Mouse (Mus musculus): ENCODE results near the gene Ano6. TPM values are rescaled to one million over a fixed set of nuclear protein-coding genes. Genes with fewer than 3 reads are reported as not detected.

The Ano6 gene
- polyA plus RNA-seq, 1 experiment from 2014 or later = 44.6 TPM

DNA sequence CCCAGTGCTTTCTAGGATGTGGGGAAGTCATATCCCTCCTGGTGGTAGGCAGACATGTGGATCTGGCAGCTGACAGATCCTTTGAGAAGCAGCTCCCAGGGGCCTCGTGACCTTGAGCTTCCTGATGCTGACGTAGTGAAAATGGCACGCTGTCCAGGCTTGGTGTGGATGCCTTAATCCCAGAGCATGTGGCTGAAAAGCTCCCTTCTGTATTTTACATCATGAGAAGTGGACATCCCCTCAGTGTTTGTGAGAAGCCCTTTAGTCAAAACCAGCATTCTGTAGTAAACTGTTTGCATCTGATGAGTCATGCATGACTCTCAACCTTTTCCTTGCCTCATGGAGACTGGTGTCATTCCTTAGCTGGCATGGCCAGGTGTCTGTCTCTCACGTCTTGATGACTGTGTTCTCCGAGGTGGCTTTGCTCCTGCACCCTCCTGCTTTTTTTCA is 14.4 kb downstream of the Ano6 start:
- WGBS = 63% methylated on average over 5 of the region's 5 CpGs

GRCm38 (mm10) chr15:95807908-95808307 is 17.3 kb downstream of the Ano6 start:
- no peak for DNase-seq (ENCODE audit: low spot score)
- Histone ChIP-seq H3K27me3 (ENCODE audit: low read depth, poor library complexity, severe bottlenecking) (no peaks in the 10 kb centered on the region), H3K4me3 (no peak overlapping the region), H3K9me3 (replicated peaks) (no peaks in the 10 kb centered on the region), H3K4me1 (peaks cover 22% of the 10 kb centered on the region), H3K36me3 (peaks cover 27% of the 10 kb centered on the region), H3K27ac (no peak overlapping the region)
- 85% methylated on average over 3 of the region's 3 CpGs for WGBS

More for the DNA sequence above, 14.4 kb downstream of the Ano6 start:
- no peak for DNase-seq (ENCODE audit: low spot score)
- Histone ChIP-seq H3K4me3 (no peak overlapping the region), H3K27me3 (ENCODE audit: low read depth, poor library complexity, severe bottlenecking) (no peaks in the 10 kb centered on the region), H3K4me1 (peaks cover 32% of the 10 kb centered on the region), H3K36me3 (peaks cover 12% of the 10 kb centered on the region), H3K9me3 (replicated peaks) (no peaks in the 10 kb centered on the region), H3K27ac (0 out of 2 replicates have a peak overlapping the region, but pooled peaks have one; percentile 26)

DNA sequence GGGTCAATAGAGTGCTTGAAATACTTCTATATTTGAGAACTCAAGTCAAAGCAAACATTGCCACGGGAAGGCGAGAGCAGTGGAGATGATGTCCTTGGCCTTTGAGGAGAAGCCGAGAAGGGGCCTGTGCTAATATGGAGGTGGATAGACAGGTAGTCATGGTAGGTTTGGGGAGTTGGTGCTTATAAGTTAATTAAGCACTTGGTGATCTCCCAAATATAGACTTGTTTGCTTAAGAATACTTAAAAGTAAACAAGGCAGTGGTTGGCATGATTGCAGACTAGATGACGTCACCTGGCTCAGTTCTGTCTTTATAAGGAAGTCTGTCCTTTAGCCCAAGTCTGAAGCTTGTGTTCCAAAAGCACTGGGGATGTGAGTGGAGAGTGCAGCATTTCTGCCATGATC is 19.7 kb downstream of the Ano6 start:
- Histone ChIP-seq H3K36me3 (peaks cover 32% of the 10 kb centered on the region), H3K27ac (no peak overlapping the region), H3K9me3 (replicated peaks) (no peaks in the 10 kb centered on the region), H3K4me3 (no peak overlapping the region), H3K4me1 (peaks cover under 1% of the 10 kb centered on the region), H3K27me3 (ENCODE audit: low read depth, poor library complexity, severe bottlenecking) (no peaks in the 10 kb centered on the region)
- 97% methylated on average over 4 of the region's 4 CpGs for WGBS
- DNase-seq (ENCODE audit: low spot score) = no peak

GRCm38 (mm10) chr15:95812821-95813571 is 22.4 kb downstream of the Ano6 start:
- Histone ChIP-seq H3K27ac (no peak overlapping the region), H3K4me3 (no peak overlapping the region), H3K36me3 (peaks cover 32% of the 10 kb centered on the region), H3K27me3 (ENCODE audit: low read depth, poor library complexity, severe bottlenecking) (no peaks in the 10 kb centered on the region), H3K9me3 (replicated peaks) (no peaks in the 10 kb centered on the region), H3K4me1 (peaks cover 9% of the 10 kb centered on the region; the same call in 1 of the 2 replicates)
- DNase-seq (ENCODE audit: low spot score) = no peak
- WGBS = 97% methylated on average over 8 of the region's 8 CpGs

DNA sequence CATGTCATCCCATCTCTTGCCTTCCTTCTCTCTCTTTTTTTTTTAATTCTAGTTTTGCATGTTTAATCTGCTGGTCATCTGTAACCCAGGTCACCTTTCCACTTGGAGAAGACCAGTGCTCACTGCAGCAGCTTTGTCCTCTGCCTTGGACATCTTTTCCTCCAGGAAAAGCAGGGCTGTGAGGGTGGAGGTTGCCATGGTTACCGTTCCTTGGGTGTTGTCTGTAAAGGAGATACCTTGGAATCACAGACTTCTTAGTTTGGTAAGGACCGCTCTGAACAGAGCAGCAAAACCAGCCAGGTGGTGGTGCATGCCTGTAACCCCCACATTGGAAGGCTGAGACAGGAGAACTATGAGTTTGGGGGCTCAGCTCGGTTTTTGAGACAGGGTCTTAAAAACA is 26.9 kb downstream of the Ano6 start:
- WGBS = 88% methylated on average over 3 of the region's 3 CpGs

GRCm38 (mm10) chr15:95819249-95820035 is 28.8 kb downstream of the Ano6 start:
- no peak for DNase-seq (ENCODE audit: low spot score)
- peaks cover 16% of the 10 kb centered on the region for H3K4me1 ChIP-seq
- H3K27me3 ChIP-seq (ENCODE audit: low read depth, poor library complexity, severe bottlenecking) = no peaks in the 10 kb centered on the region
- H3K36me3 ChIP-seq = 0 out of 2 replicates have a peak, but pooled peaks cover 2% of the 10 kb centered on the region
- H3K9me3 ChIP-seq (replicated peaks) = no peaks in the 10 kb centered on the region
- no peak overlapping the region for H3K4me3 ChIP-seq
- no peak overlapping the region for H3K27ac ChIP-seq
- WGBS = 89% methylated on average over 8 of the region's 9 CpGs

More for the DNA sequence above, 26.9 kb downstream of the Ano6 start:
- peaks cover 16% of the 10 kb centered on the region for H3K4me1 ChIP-seq
- no peaks in the 10 kb centered on the region for H3K27me3 ChIP-seq (ENCODE audit: low read depth, poor library complexity, severe bottlenecking)
- DNase-seq (ENCODE audit: low spot score) = no peak
- no peak overlapping the region for H3K27ac ChIP-seq
- no peak overlapping the region for H3K4me3 ChIP-seq
- H3K36me3 ChIP-seq = peaks cover 8% of the 10 kb centered on the region
- H3K9me3 ChIP-seq (replicated peaks) = no peaks in the 10 kb centered on the region

GRCm38 (mm10) chr15:95820142-95820541 is 29.5 kb downstream of the Ano6 start:
- Histone ChIP-seq H3K27ac (no peak overlapping the region), H3K4me1 (peaks cover 16% of the 10 kb centered on the region), H3K36me3 (peaks cover 8% of the 10 kb centered on the region), H3K27me3 (ENCODE audit: low read depth, poor library complexity, severe bottlenecking) (no peaks in the 10 kb centered on the region), H3K9me3 (replicated peaks) (no peaks in the 10 kb centered on the region), H3K4me3 (no peak overlapping the region)
- WGBS = 88% methylated on average over 12 of the region's 12 CpGs
- no peak for DNase-seq (ENCODE audit: low spot score)

- H3K9me3 ChIP-seq (replicated peaks) = no peaks in the 10 kb centered on the region
- peaks cover 16% of the 10 kb centered on the region for H3K4me1 ChIP-seq
- H3K4me3 ChIP-seq = no peak overlapping the region
- H3K27ac ChIP-seq = no peak overlapping the region
- no peak for DNase-seq (ENCODE audit: low spot score)
- H3K27me3 ChIP-seq (ENCODE audit: low read depth, poor library complexity, severe bottlenecking) = no peaks in the 10 kb centered on the region
- WGBS = 89% methylated on average over 9 of the region's 9 CpGs
- H3K36me3 ChIP-seq = peaks cover 10% of the 10 kb centered on the region
Observed at GRCm38 (mm10) chr15:95820678-95821077, 30.0 kb downstream of the Ano6 start.

DNA sequence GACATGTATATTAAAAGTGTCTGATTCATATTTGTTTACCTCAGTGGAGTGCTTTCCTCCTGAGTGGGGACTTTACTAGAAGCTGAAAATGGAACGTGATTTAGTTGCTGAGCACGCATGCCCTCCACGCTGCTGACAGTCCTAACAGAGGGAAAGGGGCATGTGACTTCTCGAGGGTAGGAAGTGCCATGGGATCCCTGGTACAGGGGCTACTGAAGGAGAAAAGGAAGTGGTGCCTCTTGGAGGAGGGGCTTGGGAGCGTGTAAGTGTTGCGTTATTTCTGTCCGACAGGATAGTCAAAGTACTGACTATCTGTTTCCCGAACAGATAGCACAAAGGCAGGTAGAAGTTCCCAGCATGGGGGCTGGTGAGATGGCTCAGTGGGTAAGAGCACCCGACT is 31.5 kb downstream of the Ano6 start:
- H3K4me3 ChIP-seq = no peak overlapping the region
- H3K36me3 ChIP-seq = peaks cover 10% of the 10 kb centered on the region
- no peaks in the 10 kb centered on the region for H3K9me3 ChIP-seq (replicated peaks)
- peaks cover 22% of the 10 kb centered on the region for H3K4me1 ChIP-seq
- no peaks in the 10 kb centered on the region for H3K27me3 ChIP-seq (ENCODE audit: low read depth, poor library complexity, severe bottlenecking)
- no peak for DNase-seq (ENCODE audit: low spot score)
- H3K27ac ChIP-seq = no peak overlapping the region
- 92% methylated on average over 9 of the region's 9 CpGs for WGBS

DNA sequence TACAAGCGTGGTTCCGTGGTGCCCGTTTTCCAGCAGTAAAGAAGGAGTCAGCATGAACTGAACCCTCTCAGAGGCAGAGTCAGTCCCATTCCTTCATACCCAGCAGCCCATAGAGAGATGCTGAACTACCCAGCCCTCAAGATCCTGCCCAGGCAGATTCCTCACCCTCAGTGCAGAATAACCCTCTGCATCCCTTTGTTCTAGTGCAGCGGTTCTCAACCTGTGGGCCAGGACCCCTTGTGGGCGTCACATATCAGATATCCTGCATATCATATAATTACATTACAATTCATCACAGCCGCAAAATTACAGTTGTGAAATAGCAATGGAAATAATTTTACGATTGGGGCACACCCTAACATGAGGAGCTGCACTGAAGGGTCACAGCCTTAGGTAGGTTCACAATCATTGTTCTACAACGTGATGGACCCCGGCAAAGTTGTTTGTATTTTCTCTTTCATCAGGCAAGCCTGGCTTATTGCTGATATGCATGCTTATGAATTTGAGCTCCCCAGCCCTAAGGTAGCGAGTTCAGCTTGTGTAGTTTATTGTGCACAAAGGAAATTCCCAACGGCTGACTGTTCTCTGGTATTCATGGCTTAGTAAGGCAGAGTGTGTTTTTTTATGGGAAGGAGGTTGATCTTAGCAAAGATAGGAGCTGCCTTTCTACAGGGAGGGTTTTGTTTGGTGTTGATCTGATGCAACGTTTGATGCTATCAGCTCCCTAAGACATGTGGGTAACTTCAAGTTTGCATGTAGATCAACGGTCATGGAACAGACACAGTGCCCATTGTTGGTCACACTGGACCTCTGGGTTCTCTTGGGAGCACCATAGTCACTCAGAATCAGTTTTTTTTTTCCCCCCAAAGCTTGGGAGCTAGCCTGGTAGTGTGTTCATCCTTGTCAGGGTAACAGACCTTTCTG is 33.0 kb downstream of the Ano6 start:
- WGBS = 95% methylated on average over 13 of the region's 13 CpGs
- no peak overlapping the region for H3K4me3 ChIP-seq
- H3K4me1 ChIP-seq = peaks cover 31% of the 10 kb centered on the region

DNA sequence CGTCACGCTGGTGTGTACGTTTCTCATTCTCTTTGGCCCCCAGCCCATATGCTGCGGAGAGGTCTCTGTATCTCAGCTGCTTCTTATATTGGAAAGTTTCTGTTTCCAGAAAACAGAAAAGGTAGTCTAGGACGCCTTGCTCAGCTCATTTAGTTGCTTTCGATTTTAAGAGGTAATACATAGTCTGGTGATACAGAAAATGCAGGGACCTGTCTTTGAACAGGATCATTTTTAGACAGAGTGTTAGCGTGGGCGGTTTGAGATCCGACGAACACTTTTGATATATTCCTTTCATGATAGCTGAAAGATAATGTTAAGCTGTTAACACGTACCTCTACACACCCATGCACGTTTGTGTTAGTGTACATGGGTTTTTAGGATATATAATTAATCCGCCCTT is 35.9 kb downstream of the Ano6 start:
- Histone ChIP-seq H3K36me3 (peaks cover 10% of the 10 kb centered on the region), H3K4me1 (peaks cover 47% of the 10 kb centered on the region), H3K4me3 (no peak overlapping the region), H3K9me3 (replicated peaks) (no peaks in the 10 kb centered on the region), H3K27me3 (ENCODE audit: low read depth, poor library complexity, severe bottlenecking) (no peaks in the 10 kb centered on the region), H3K27ac (no peak overlapping the region)
- 94% methylated on average over 13 of the region's 13 CpGs for WGBS
- DNase-seq (ENCODE audit: low spot score) = no peak

More for the DNA sequence above, 33.0 kb downstream of the Ano6 start:
- no peak for DNase-seq (ENCODE audit: low spot score)
- H3K27me3 ChIP-seq (ENCODE audit: low read depth, poor library complexity, severe bottlenecking) = no peaks in the 10 kb centered on the region
- no peaks in the 10 kb centered on the region for H3K9me3 ChIP-seq (replicated peaks)
- peaks cover 10% of the 10 kb centered on the region for H3K36me3 ChIP-seq
- H3K27ac ChIP-seq = no peak overlapping the region

GRCm38 (mm10) chr15:95827465-95827971 is 36.9 kb downstream of the Ano6 start:
- Histone ChIP-seq H3K4me3 (no peak overlapping the region), H3K4me1 (peaks cover 47% of the 10 kb centered on the region), H3K27me3 (ENCODE audit: low read depth, poor library complexity, severe bottlenecking) (no peaks in the 10 kb centered on the region), H3K27ac (peak overlapping the region; percentile 43), H3K36me3 (peaks cover 10% of the 10 kb centered on the region), H3K9me3 (replicated peaks) (no peaks in the 10 kb centered on the region)
- DNase-seq (ENCODE audit: low spot score) = peak; percentile 36
- WGBS = 52% methylated on average over 11 of the region's 11 CpGs
